10 mouse cellular contexts compared by ENCODE assay signal in genomic region chr6:116385194-116386044, GRCm38 (mm10). TPM values are rescaled to one million over a fixed set of nuclear protein-coding genes. Genes with fewer than 3 reads are reported as not detected.
A peak's percentile ranks its signal among the peaks of the same experiment; 100 is the strongest.
DNase-seq lines count a peak whose midpoint lies in the region; ATAC-seq and TF ChIP-seq lines count a peak whose summit lies in the region.
"Had no signal": no experiment of that assay in that cellular context is flagged by ENCODE, and none has a peak within 500 bp of the region (broad histone marks: within the 10 kb centered on the region; RNA-seq: fewer than 3 reads in every experiment).

No protein-coding gene starts in this region.

- ATAC-seq in hindbrain, embryonic 13.5 days (ENCODE audit: low FRiP score): peak; percentile 18
- ATAC-seq in neural tube, embryonic 15.5 days (ENCODE audit: low FRiP score): 0 out of 2 replicates have a peak, but pooled peaks have one; percentile 11

- peaks cover 10% of the 10 kb centered on the region for H3K4me1 ChIP-seq in liver, adult 2 months (ENCODE audit: control insufficient read depth, insufficient read depth, low read length)
- peaks cover 32% of the 10 kb centered on the region for H3K4me1 ChIP-seq in hindbrain, embryonic 13.5 days (replicated peaks)
- peaks cover 18% of the 10 kb centered on the region for H3K4me1 ChIP-seq in neural tube, embryonic 15.5 days

- peak; percentile 78 for DNase-seq in liver, adult 2 months (ENCODE audit: extremely low read depth, low read depth, low spot score)
- DNase-seq in liver: no peak
- peak; percentile 29 to 43 for DNase-seq in kidney, postnatal 36 days
- no peak for DNase-seq in right cerebral cortex, postnatal 4 days
- no peak for DNase-seq in left cerebral cortex, adult 18-20 months (ENCODE audit: low spot score in 2 of 2)
- no peak for DNase-seq in cerebellum, adult 9-10 months
- DNase-seq: adrenal gland, postnatal 14 days had no signal

- no peak overlapping the region for H3K4me3 ChIP-seq in liver, adult 2 months (ENCODE audit: insufficient read depth, low read depth, low read length)
- H3K4me3 ChIP-seq in hindbrain, embryonic 13.5 days: no peak overlapping the region
- peak overlapping the region; percentile 18; the same call in 1 of the 2 replicates for H3K4me3 ChIP-seq in neural tube, embryonic 15.5 days (replicated peaks)

- peak overlapping the region; percentile 50 for H3K4me2 ChIP-seq in hindbrain, embryonic 13.5 days
- peak overlapping the region; percentile 44 for H3K4me2 ChIP-seq in neural tube, embryonic 15.5 days

- H3K9me3 ChIP-seq in hindbrain, embryonic 13.5 days: no peaks in the 10 kb centered on the region
- no peaks in the 10 kb centered on the region for H3K9me3 ChIP-seq in neural tube, embryonic 15.5 days (replicated peaks)

- no peaks in the 10 kb centered on the region for H3K27me3 ChIP-seq in liver, adult 2 months (ENCODE audit: control insufficient read depth, insufficient read depth, low read length)
- no peaks in the 10 kb centered on the region for H3K27me3 ChIP-seq in hindbrain, embryonic 13.5 days
- no peaks in the 10 kb centered on the region for H3K27me3 ChIP-seq in neural tube, embryonic 15.5 days (replicated peaks)
- H3K27me3 ChIP-seq: CH12.LX had no signal

- H3K79me2 ChIP-seq in liver, adult 2 months (ENCODE audit: control insufficient read depth, insufficient read depth, low read length): peaks cover 6% of the 10 kb centered on the region; the same call in 1 of the 2 replicates

- H3K9ac ChIP-seq in liver, adult 2 months (ENCODE audit: low read depth, low read length): no peak overlapping the region
- peak overlapping the region; percentile 64 for H3K9ac ChIP-seq in hindbrain, embryonic 13.5 days
- H3K9ac ChIP-seq in neural tube, embryonic 15.5 days (replicated peaks): no peak overlapping the region

- WGBS in liver, adult 2 months: 18% methylated on average over 5 of the region's 5 CpGs
- 18% methylated on average over 5 of the region's 5 CpGs for WGBS in hindbrain, embryonic 13.5 days
- WGBS in neural tube, embryonic 15.5 days: 9% methylated on average over 5 of the region's 5 CpGs

- no peak for TF ChIP-seq CTCF in liver, adult 2 months (IDR thresholded peaks at IDR 0.05; ENCODE audit: low read depth, low read length)

- TF ChIP-seq POLR2A in liver, adult 2 months (IDR thresholded peaks at IDR 0.05; ENCODE audit: extremely low read depth, insufficient read depth, low read length): no peak

- peak overlapping the region; percentile 17; the same call in 1 of the 2 replicates for H3K27ac ChIP-seq in liver, adult 2 months (replicated peaks; ENCODE audit: insufficient read depth, low read depth, low read length)
- peak overlapping the region; percentile 86 for H3K27ac ChIP-seq in hindbrain, embryonic 13.5 days
- H3K27ac ChIP-seq in neural tube, embryonic 15.5 days (replicated peaks): peak overlapping the region; percentile 72

- H3K36me3 ChIP-seq in liver, adult 2 months (ENCODE audit: control insufficient read depth, insufficient read depth, low read length): peaks cover under 1% of the 10 kb centered on the region; the same call in 1 of the 2 replicates
- H3K36me3 ChIP-seq in hindbrain, embryonic 13.5 days: no peaks in the 10 kb centered on the region
- H3K36me3 ChIP-seq in neural tube, embryonic 15.5 days: no peaks in the 10 kb centered on the region

RNA-seq across cellular contexts. Expression of gene March8, which starts 47.6 kb away (rescaled TPM):
- total RNA-seq in liver, adult 2 months (2014; rRNA removed): 97.5 and 100 TPM in 2 replicates
- 58.4 and 62.5 TPM in 2 replicates for polyA plus RNA-seq in liver, adult 2 months (2012; rRNA removed)
- 62.9 and 70.6 TPM in 2 replicates for polyA plus RNA-seq in hindbrain, embryonic 13.5 days (2015; fragmentation: Nextera tagmentation; extraction: Ambion mirVana)
- 47.7 and 56.0 TPM in 2 replicates for polyA plus RNA-seq in neural tube, embryonic 15.5 days (2015; fragmentation: Nextera tagmentation; extraction: Ambion mirVana)
- 10 to 100 TPM; 45.1 to 46.2 TPM for total RNA-seq in left cerebral cortex, adult 18-20 months (2021)

Comparison
In these comparisons a context has a peak if more than half of its experiments do, and no peak if none do; other contexts are left out.
1. DNase-seq: peak in liver, adult 2 months (single experiment) and kidney, postnatal 36 days (2 of 2); none in liver (single experiment), right cerebral cortex, postnatal 4 days (single experiment), left cerebral cortex, adult 18-20 months (0 of 2) and cerebellum, adult 9-10 months (single experiment).
2. H3K27ac ChIP-seq: peak in every context shown above with its lines; median percentile 86 in hindbrain, embryonic 13.5 days; 72 in neural tube, embryonic 15.5 days; 17 in liver, adult 2 months.